Mouse (Mus musculus) embryonic fibroblast, embryonic 13.5 days (primary cell): ENCODE data around the gene Elmo1.

Experiments used
- CTCF ChIP-seq: IDR thresholded peaks from 2 replicates; pipeline ENCODE4 v1.5.1; 2011; ENCODE audit warnings: mild to moderate bottlenecking, control low read depth, low read length, moderate library complexity, borderline replicate concordance; ENCODE audit not compliant: insufficient read depth
- POLR2A ChIP-seq: IDR thresholded peaks from 2 replicates; pipeline ENCODE4 v1.6.1; 2011; ENCODE audit warnings: low read depth, mild to moderate bottlenecking, control low read depth, low read length, moderate library complexity

- TF ChIP-seq POLR2A (no peak), CTCF (no peak)
These were observed 252.5 kb downstream of the Elmo1 start for GRCm38 (mm10) chr13:20342881-20343280.
